Mouse (Mus musculus) hematopoietic stem cell, adult 5-6 weeks (primary cell): ENCODE data around the gene Tmem19. TPM values are rescaled to one million over a fixed set of nuclear protein-coding genes. Genes with fewer than 3 reads are reported as not detected.

Experiments used
- total RNA-seq: library from RNA; stranded (forward); fragments of 172-1452, 232-1000 nt; gene quantifications from 2 replicates; pipeline ENCODE4 v1.2.3, GENCODE M21; 2017

Tmem19 gene
- total RNA-seq, 1 experiment from 2014 or later, result 19.0 TPM

Other genes with a start within 250 kb of the Tmem19 start
- gene Tph2, start 177.5 kb downstream of the Tmem19 start, total RNA-seq, result not detected in 2 replicates
- gene Tbc1d15, start 111.0 kb downstream of the Tmem19 start, total RNA-seq, result 39.6 and 43.7 TPM in 2 replicates
- 40.4 and 56.3 TPM in 2 replicates for gene Rab21, start 46.9 kb downstream of the Tmem19 start, total RNA-seq
- gene Thap2, start 21.9 kb upstream of the Tmem19 start, total RNA-seq, result 12.3 and 12.6 TPM in 2 replicates
- 31.4 and 54.0 TPM in 2 replicates for gene Zfc3h1, start 22.5 kb upstream of the Tmem19 start, total RNA-seq
- gene A930009A15Rik, start 207.5 kb upstream of the Tmem19 start, total RNA-seq, result not detected in 2 replicates
- gene Lgr5, start 225.3 kb upstream of the Tmem19 start, total RNA-seq, result 0.35 and 0.81 TPM in 2 replicates